In the genomic region with DNA sequence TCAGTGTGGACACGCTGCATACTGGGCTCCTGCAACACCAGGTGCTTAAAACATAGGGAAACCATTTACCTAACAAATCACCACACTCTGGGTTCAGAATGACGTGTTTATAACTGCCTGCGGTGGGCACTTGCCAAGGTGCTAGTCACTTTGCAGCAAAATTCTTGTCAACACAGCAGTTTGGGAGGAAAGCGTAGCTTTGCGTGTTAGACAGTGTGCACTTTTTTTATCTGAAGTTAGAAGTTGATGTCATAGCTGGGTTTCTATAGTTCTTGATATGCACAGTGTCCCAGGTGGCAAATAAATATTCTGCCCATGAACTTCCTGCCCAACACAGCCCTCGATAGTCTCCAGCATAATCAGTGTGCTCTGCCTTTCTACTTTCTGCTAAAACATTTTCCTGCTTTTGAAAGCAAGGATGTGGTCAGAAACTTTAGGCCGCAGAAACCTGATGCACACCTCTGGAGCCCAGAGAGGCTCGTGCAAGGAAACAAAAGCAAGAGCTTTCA, we compare ENCODE assay signal across 23 mouse cellular contexts.
DNase-seq lines count a peak whose midpoint lies in the region; ATAC-seq lines count a peak whose summit lies in the region.
"Had no signal": no experiment of that assay in that cellular context is flagged by ENCODE, and none has a peak within 500 bp of the region (broad histone marks: within the 10 kb centered on the region; RNA-seq: fewer than 3 reads in every experiment).

No protein-coding gene starts in this region.

- peak; percentile 79 for ATAC-seq in limb, embryonic 12.5 days (ENCODE audit: insufficient number of reproducible peaks, insufficient read depth, low FRiP score, low TSS enrichment, low read depth)
- ATAC-seq in hindbrain, embryonic 11.5 days (ENCODE audit: low FRiP score), result no peak
- ATAC-seq: CD4-positive, CD25-positive, alpha-beta regulatory T cell, adult 4 months had no signal

- peaks cover 13% of the 10 kb centered on the region for H3K4me1 ChIP-seq in limb, embryonic 12.5 days (replicated peaks)
- H3K4me1 ChIP-seq in hindbrain, embryonic 11.5 days (replicated peaks; ENCODE audit: control insufficient read depth, insufficient read depth, low read length), result no peaks in the 10 kb centered on the region
- H3K4me1 ChIP-seq: heart, embryonic 10.5 days; hindbrain, embryonic 13.5 days; lung, embryonic 15.5 days; midbrain, embryonic 12.5 days; neural tube, embryonic 12.5 days had no signal

- no peaks in the 10 kb centered on the region for H3K27me3 ChIP-seq in limb, embryonic 12.5 days
- H3K27me3 ChIP-seq in hindbrain, embryonic 11.5 days (ENCODE audit: control insufficient read depth, insufficient read depth, low read length), result no peaks in the 10 kb centered on the region
- H3K27me3 ChIP-seq: hindbrain, embryonic 13.5 days; lung, embryonic 15.5 days; midbrain, embryonic 12.5 days; neural tube, embryonic 12.5 days had no signal

- H3K4me2 ChIP-seq in limb, embryonic 12.5 days, result peak overlapping the region; percentile 11; the same call in 1 of the 2 replicates
- no peak overlapping the region for H3K4me2 ChIP-seq in hindbrain, embryonic 11.5 days (replicated peaks; ENCODE audit: low read depth, low read length)
- H3K4me2 ChIP-seq: hindbrain, embryonic 13.5 days; lung, embryonic 15.5 days; midbrain, embryonic 12.5 days; neural tube, embryonic 12.5 days had no signal

- H3K36me3 ChIP-seq in limb, embryonic 12.5 days, result no peaks in the 10 kb centered on the region
- H3K36me3 ChIP-seq in hindbrain, embryonic 11.5 days (ENCODE audit: control insufficient read depth, insufficient read depth, low read length), result no peaks in the 10 kb centered on the region
- H3K36me3 ChIP-seq: G1E; heart, embryonic 10.5 days; hindbrain, embryonic 13.5 days; lung, embryonic 15.5 days; midbrain, embryonic 12.5 days; neural tube, embryonic 12.5 days had no signal

- no peaks in the 10 kb centered on the region for H3K9me3 ChIP-seq in limb, embryonic 12.5 days
- no peaks in the 10 kb centered on the region for H3K9me3 ChIP-seq in hindbrain, embryonic 11.5 days (ENCODE audit: control insufficient read depth, low read length)
- H3K9me3 ChIP-seq: G1E; heart, embryonic 10.5 days; hindbrain, embryonic 13.5 days; lung, embryonic 15.5 days; midbrain, embryonic 12.5 days; neural tube, embryonic 12.5 days had no signal

- no peak overlapping the region for H3K9ac ChIP-seq in limb, embryonic 12.5 days (replicated peaks)
- no peak overlapping the region for H3K9ac ChIP-seq in hindbrain, embryonic 11.5 days (ENCODE audit: low read depth, low read length)
- H3K9ac ChIP-seq: hindbrain, embryonic 13.5 days; liver, embryonic 14.5 days; lung, embryonic 15.5 days; midbrain, embryonic 12.5 days; neural tube, embryonic 12.5 days had no signal

- 0 out of 2 replicates have a peak overlapping the region, but pooled peaks have one; percentile 41 for H3K27ac ChIP-seq in limb, embryonic 12.5 days
- no peak overlapping the region for H3K27ac ChIP-seq in hindbrain, embryonic 11.5 days (ENCODE audit: low read depth, low read length)
- H3K27ac ChIP-seq: heart, embryonic 10.5 days; hindbrain, embryonic 13.5 days; liver, embryonic 14.5 days; lung, embryonic 15.5 days; macrophage; midbrain, embryonic 12.5 days; neural tube, embryonic 12.5 days had no signal

- DNase-seq in thymus, postnatal 0 days (ENCODE audit: low spot score), result peak; percentile 15
- no peak for DNase-seq in thymus, postnatal 4 days
- peak; percentile 68 for DNase-seq in forelimb bud, embryonic 11.5 days (ENCODE audit: low read depth, low spot score)
- DNase-seq in spleen, postnatal 14 days (ENCODE audit: low spot score in 2 of 2), result no peak
- DNase-seq in left cerebral cortex, adult 8-10 months (ENCODE audit: low spot score in 2 of 2), result no peak
- no peak for DNase-seq in hindbrain, embryonic 11.5 days (ENCODE audit: low spot score)
- DNase-seq: adrenal gland, postnatal 14 days; cerebellum, adult 18-20 months; cerebellum, postnatal 36 days; gastrocnemius, postnatal 36 days; kidney, postnatal 4 days; right cerebral cortex, adult 18-20 months; thymus, postnatal 14 days had no signal

- WGBS in limb, embryonic 12.5 days, result 25% methylated on average over 8 of the region's 8 CpGs
- WGBS in hindbrain, embryonic 11.5 days, result 83% methylated on average over 8 of the region's 8 CpGs

- H3K4me3 ChIP-seq in limb, embryonic 12.5 days (replicated peaks), result no peak overlapping the region
- no peak overlapping the region for H3K4me3 ChIP-seq in hindbrain, embryonic 11.5 days (ENCODE audit: low read depth, low read length)
- H3K4me3 ChIP-seq: heart, embryonic 10.5 days; hindbrain, embryonic 13.5 days; lung, embryonic 15.5 days; midbrain, embryonic 12.5 days; neural tube, embryonic 12.5 days had no signal

Comparison
In these comparisons a context has a peak if more than half of its experiments do, and no peak if none do; other contexts are left out.
1. DNase-seq: peak in thymus, postnatal 0 days (single experiment) and forelimb bud, embryonic 11.5 days (single experiment); none in thymus, postnatal 4 days (single experiment), spleen, postnatal 14 days (0 of 2), left cerebral cortex, adult 8-10 months (0 of 2) and hindbrain, embryonic 11.5 days (single experiment).